Mouse (Mus musculus) ES-E14 (cell line): ENCODE data around the gene Gm11042. TPM values are rescaled to one million over a fixed set of nuclear protein-coding genes. Genes with fewer than 3 reads are reported as not detected.

Experiments
- DNase-seq: peaks from one replicate; pipeline ENCODE4 v3.0.0-alpha.2; 2013; ENCODE audit warnings: low read depth, low spot score
- H3K27ac ChIP-seq: 2 replicates; pipeline ENCODE4 v1.5.1; 2012; ENCODE audit warnings: low read depth, mild to moderate bottlenecking, low read length, moderate library complexity, mixed read lengths; ENCODE audit not compliant: poor library complexity, insufficient read depth, severe bottlenecking
- H3K36me3 ChIP-seq: 2 replicates; pipeline ENCODE4 v1.6.1; 2012; ENCODE audit warnings: mild to moderate bottlenecking, low read length, moderate library complexity, mixed read lengths; ENCODE audit not compliant: control insufficient read depth, poor library complexity, insufficient read depth, severe bottlenecking
- H3K4me1 ChIP-seq, 2 experiments: fragments of 150-350 bp in 1 of 2; sonication (generic) in 1 of 2; 2 replicates each; pipeline ENCODE4 v1.6.1; 2012; ENCODE audit warnings: low read length in 2 of 2, mild to moderate bottlenecking in 1 of 2, mixed read lengths in 1 of 2; ENCODE audit not compliant: control insufficient read depth in 2 of 2, insufficient read depth in 2 of 2, poor library complexity in 1 of 2
- H3K4me3 ChIP-seq, 2 experiments: fragments of 150-350 bp in 1 of 2; sonication (generic) in 1 of 2; 2 replicates each; pipeline ENCODE4 v1.5.1; 2012; ENCODE audit warnings: low read length in 2 of 2, low read depth in 1 of 2, mild to moderate bottlenecking in 1 of 2, mixed read lengths in 1 of 2; ENCODE audit not compliant: insufficient read depth in 1 of 2, poor library complexity in 1 of 2, severe bottlenecking in 1 of 2
- H3K9ac ChIP-seq: 2 replicates; pipeline ENCODE4 v1.6.1; 2012; ENCODE audit warnings: low read depth, mild to moderate bottlenecking, low read length, mixed read lengths; ENCODE audit not compliant: poor library complexity, insufficient read depth, severe bottlenecking
- H3K9me3 ChIP-seq: fragments of 150-350 bp; sonication (generic); 2 replicates; pipeline ENCODE4 v1.6.1; 2012; ENCODE audit warnings: low read depth, mild to moderate bottlenecking, low read length; ENCODE audit not compliant: control insufficient read depth, insufficient read depth
- CHD2 ChIP-seq: IDR thresholded peaks from 2 replicates; pipeline ENCODE4 v1.6.1; 2014; ENCODE audit warnings: mild to moderate bottlenecking, low read depth, low read length, inconsistent platforms
- HCFC1 ChIP-seq: IDR thresholded peaks from 2 replicates; pipeline ENCODE4 v1.6.1; 2012; ENCODE audit warnings: low read length, inconsistent platforms, borderline replicate concordance; ENCODE audit not compliant: insufficient read depth
- MAFK ChIP-seq: IDR thresholded peaks from 2 replicates; pipeline ENCODE4 v1.6.1; 2014; ENCODE audit warnings: mild to moderate bottlenecking, low read depth, low read length, inconsistent platforms; ENCODE audit not compliant: insufficient read depth
- ZC3H11A ChIP-seq: IDR thresholded peaks from 2 replicates; pipeline ENCODE4 v1.6.1; 2012; ENCODE audit warnings: low read depth, mild to moderate bottlenecking, inconsistent platforms, low read length, borderline replicate concordance
- ZNF384 ChIP-seq: IDR thresholded peaks from 2 replicates; pipeline ENCODE4 v1.6.1; 2012; ENCODE audit warnings: low read depth, low read length, inconsistent platforms
- in situ Hi-C, 2 experiments: fragments of 600-800 bp; cut with MboI; formaldehyde crosslinking; loops; one replicate each; pipeline ENCODE4 v1.15.1; 2025; ENCODE audit warnings: low sequenced_read_pairs in 2 of 2, inconsistent platforms in 1 of 2; ENCODE audit not compliant: unreplicated experiment in 2 of 2
- total RNA-seq: library from RNA; depleted of rRNA; stranded (reverse); fragments of 300-350 nt; gene quantifications from 2 replicates; pipeline ENCODE4 v1.2.3, GENCODE M21; 2012

Gene Gm11042
- total RNA-seq, 1 experiment: not detected

DNA sequence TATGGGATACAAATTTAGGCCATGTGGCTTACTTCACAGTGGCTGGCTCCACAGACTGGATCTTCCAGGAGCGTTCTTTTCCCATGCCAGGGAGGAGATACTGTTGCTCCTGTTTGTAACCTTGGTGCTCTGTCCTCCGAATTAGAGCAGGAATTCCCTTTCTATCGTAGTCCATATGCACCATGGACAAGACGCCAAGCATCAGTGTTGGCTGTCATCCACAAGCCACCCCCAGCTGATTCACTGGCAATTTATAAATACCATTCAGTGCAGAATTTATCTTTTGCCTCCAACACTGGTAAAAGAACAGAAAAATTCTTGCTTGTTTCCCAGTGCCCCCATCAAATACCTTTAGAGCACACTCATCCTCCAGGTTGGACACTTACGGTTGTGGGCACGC, 13.6 kb upstream of the Gm11042 start:
- TF ChIP-seq ZNF384 (no peak), HCFC1 (no peak), CHD2 (no peak), ZC3H11A (no peak), MAFK (no peak)
- in situ Hi-C loops: loop anchor here (25.0 kb wide), 1 partner anchor 1058 kb away; no protein-coding TSS in a partner anchor

DNA sequence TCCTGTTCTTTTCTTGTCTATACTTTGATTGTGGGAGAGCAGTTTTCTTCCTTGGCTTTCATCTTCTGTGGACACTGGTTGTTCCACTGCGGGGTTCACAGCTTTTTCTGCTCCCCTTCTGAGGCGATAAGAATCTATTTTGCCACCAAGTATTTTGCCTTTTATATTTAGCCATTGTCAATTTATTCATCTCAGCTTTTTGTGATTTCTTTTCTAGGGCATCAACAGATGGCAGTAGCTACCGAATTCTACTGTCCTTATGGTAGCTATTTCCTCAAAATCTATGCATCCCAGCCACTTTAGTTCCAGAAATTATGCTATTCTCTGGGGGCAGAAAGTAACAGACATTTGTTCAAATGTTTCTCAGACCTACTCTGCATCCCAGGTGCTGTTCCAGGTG, 10.4 kb upstream of the Gm11042 start:
- Histone ChIP-seq H3K36me3 (no peaks in the 10 kb centered on the region), H3K27ac (no peak overlapping the region), H3K9me3 (no peaks in the 10 kb centered on the region), H3K9ac (no peak overlapping the region), H3K4me3 (no peak overlapping the region), H3K4me1 (no peaks in the 10 kb centered on the region)
- in situ Hi-C loops: loop anchor here (25.0 kb wide), 1 partner anchor 1061 kb away; no protein-coding TSS in a partner anchor
- TF ChIP-seq CHD2: no peak
- no peak for TF ChIP-seq ZNF384
- TF ChIP-seq MAFK: no peak
- DNase-seq: no peak

More for the DNA sequence above, 13.6 kb upstream of the Gm11042 start:
- Histone ChIP-seq H3K9ac (no peak overlapping the region), H3K4me3 (no peak overlapping the region), H3K4me1 (no peaks in the 10 kb centered on the region), H3K36me3 (no peaks in the 10 kb centered on the region), H3K27ac (no peak overlapping the region), H3K9me3 (no peaks in the 10 kb centered on the region)
- no peak for DNase-seq

DNA sequence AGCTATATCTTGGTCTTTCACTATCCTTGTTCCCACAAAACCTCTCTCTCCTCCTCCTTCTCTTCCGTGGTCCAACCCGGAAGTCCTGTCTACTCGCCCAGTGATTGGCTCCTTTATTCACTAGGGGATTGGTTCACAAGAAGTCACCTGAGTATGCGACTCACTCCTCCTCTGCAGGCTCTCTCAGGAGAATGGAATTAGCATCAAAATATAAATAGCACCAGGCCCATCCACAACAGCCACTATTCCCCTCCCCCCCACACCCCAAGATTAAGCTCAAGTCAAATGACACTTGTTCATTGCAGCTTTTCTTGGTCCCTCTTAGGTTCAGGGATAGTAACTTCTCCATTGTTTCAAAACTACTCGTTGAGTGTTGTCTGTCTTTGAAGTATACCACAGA, 5.8 kb upstream of the Gm11042 start:
- Histone ChIP-seq H3K4me1 (peaks cover 0 to 6% of the 10 kb centered on the region in 2 experiments; a peak in 1 of 4 replicates), H3K27ac (no peak overlapping the region), H3K36me3 (no peaks in the 10 kb centered on the region), H3K4me3 (peak overlapping the region in 1 of 2 experiments; percentile 58; a peak in 2 of 4 replicates), H3K9ac (no peak overlapping the region), H3K9me3 (no peaks in the 10 kb centered on the region)
- no peak for TF ChIP-seq ZNF384
- no peak for TF ChIP-seq CHD2
- no peak for TF ChIP-seq MAFK
- no peak for TF ChIP-seq ZC3H11A
- TF ChIP-seq HCFC1: no peak
- in situ Hi-C loops: no loop called here
- peak; percentile 22 for DNase-seq

DNA sequence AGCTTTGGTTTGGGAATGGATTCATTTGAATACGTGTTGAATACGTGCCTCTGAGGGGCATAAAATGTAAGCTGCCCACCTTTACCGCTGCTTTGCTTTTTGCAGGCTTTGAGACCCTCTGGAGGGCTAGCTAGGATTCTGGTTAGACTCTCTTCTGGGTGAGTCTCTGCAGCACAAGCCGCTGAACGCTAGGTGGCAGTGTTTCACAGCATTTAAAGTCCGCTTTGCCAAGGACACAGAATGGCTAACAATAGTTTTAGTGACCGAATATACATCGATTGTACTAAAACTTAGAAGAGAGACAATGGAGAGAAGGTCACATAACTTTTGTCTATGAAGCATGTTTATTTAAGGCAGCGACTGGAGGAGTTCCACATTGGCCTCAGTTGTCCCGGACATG, 4.1 kb upstream of the Gm11042 start:
- DNase-seq: peak; percentile 64
- H3K9me3 ChIP-seq: no peaks in the 10 kb centered on the region
- no peak overlapping the region for H3K4me3 ChIP-seq
- H3K4me1 ChIP-seq: peaks cover 0 to 6% of the 10 kb centered on the region in 2 experiments; a peak in 1 of 4 replicates
- no peak overlapping the region for H3K27ac ChIP-seq
- H3K36me3 ChIP-seq: no peaks in the 10 kb centered on the region
- in situ Hi-C loops: no loop called here
- no peak for TF ChIP-seq MAFK
- TF ChIP-seq ZC3H11A: peak; percentile 93
- H3K9ac ChIP-seq: no peak overlapping the region
